ENCODE assay signal across 13 mouse cellular contexts in the genomic region with DNA sequence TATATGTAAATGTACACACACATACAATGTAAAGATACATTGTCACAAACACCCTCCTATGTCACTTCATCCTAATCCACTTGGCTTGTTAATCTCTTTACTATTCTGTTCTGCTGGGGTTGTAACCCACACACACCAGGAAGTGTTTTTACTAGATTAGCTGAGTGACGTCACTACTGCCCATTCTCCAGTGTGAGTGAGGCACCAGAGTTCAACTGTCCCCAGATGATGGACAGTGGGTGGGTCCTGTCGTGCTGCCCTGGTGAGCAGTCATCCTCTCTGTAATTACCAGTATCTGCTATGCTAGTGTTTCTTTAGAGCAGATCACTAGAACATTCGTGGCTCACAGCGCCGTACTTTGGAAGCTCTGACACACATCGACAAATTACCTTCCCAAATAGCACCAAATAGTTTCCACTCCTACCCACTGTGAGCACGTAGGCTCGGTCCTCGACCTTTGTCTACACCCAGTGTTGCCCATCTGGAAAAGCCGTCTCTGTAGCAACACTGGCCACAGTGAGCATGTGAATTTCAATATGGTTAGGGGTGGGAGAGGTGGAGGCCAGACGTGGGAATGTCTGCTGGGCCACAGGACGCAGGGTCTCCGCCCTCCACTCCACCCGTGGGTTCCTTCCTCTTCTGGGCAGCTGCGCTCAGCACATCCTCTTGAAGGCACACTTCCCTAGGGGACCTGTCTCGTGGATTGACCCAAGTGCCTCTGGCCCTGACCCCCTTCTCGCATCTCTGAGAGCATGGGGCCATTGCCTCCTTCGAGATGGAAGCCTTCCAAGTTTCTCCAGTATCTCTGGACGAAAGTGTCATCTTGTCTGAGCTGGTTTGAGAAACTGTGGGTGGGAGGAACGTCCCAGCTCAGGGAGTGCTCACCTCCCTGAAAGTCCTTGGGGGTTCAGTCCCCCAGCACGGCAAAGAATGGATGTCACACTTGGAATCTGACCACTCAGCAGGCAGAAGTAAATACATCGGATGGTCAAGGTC. TPM values are rescaled to one million over a fixed set of nuclear protein-coding genes. Genes with fewer than 3 reads are reported as not detected.
DNase-seq lines count a peak whose midpoint lies in the region; ATAC-seq and TF ChIP-seq lines count a peak whose summit lies in the region.
"Had no signal": no experiment of that assay in that cellular context is flagged by ENCODE, and none has a peak within 500 bp of the region (broad histone marks: within the 10 kb centered on the region; RNA-seq: fewer than 3 reads in every experiment).

No protein-coding gene starts in this region.

- TF ChIP-seq RAD21 in MEL (IDR thresholded peaks at IDR 0.05; ENCODE audit: low read depth, low read length): no peak

- no peak for TF ChIP-seq POLR2A in MEL (IDR thresholded peaks at IDR 0.05; ENCODE audit: control insufficient read depth in 1 of 2, insufficient read depth in 1 of 2, low read depth in 1 of 2, low read length in 2 of 2, poor library complexity in 1 of 2)
- no peak; the same call in 1 of the 2 replicates for TF ChIP-seq POLR2A in heart, adult 2 months (IDR thresholded peaks at IDR 0.05; ENCODE audit: insufficient read depth, low read depth, low read length)

- DNase-seq in kidney, postnatal 10 days: no peak
- peak; percentile 14 for DNase-seq in MEL (ENCODE audit: low read depth, low spot score)
- DNase-seq in heart, adult 2 months: peak; percentile 64 to 75
- peak; percentile 45 for DNase-seq in lung, postnatal 36 days
- no peak for DNase-seq in urinary bladder, postnatal 25 days (ENCODE audit: low spot score)
- no peak for DNase-seq in embryo, embryonic 9.5 days (ENCODE audit: extremely low spot score)
- DNase-seq in cerebellum, adult 18-20 months: no peak
- DNase-seq: layer of hippocampus, adult 9-11 months; thymus, postnatal 36 days had no signal

- intact Hi-C loops in heart, adult 2 months (cut with DNase I): no loop called here

- 0 out of 2 replicates have a peak overlapping the region, but pooled peaks have one; percentile 41 for H3K27ac ChIP-seq in kidney, embryonic 15.5 days
- no peak overlapping the region for H3K27ac ChIP-seq in MEL (ENCODE audit: control insufficient read depth, low read depth, low read length)
- peak overlapping the region; percentile 70 for H3K27ac ChIP-seq in heart, adult 2 months
- H3K27ac ChIP-seq: forebrain, embryonic 15.5 days; hindbrain, embryonic 12.5 days had no signal

- TF ChIP-seq EP300 in MEL (IDR thresholded peaks at IDR 0.05; ENCODE audit: low read depth in 1 of 2, low read length in 2 of 2): no peak
- peak; percentile 98 for TF ChIP-seq EP300 in heart, adult 2 months (IDR thresholded peaks at IDR 0.05; ENCODE audit: insufficient read depth, low read depth, low read length)

- ATAC-seq in kidney, embryonic 15.5 days (replicated peaks; ENCODE audit: low FRiP score): no peak
- ATAC-seq: forebrain, embryonic 15.5 days had no signal

- H3K4me1 ChIP-seq in kidney, embryonic 15.5 days: peaks cover 37% of the 10 kb centered on the region
- peaks cover 1 to 29% of the 10 kb centered on the region in 2 experiments for H3K4me1 ChIP-seq in MEL (ENCODE audit: control insufficient read depth in 1 of 2, insufficient read depth in 2 of 2, low read length in 2 of 2)
- peaks cover 15% of the 10 kb centered on the region for H3K4me1 ChIP-seq in heart, adult 2 months (ENCODE audit: control insufficient read depth, insufficient read depth, low read length)
- H3K4me1 ChIP-seq: forebrain, embryonic 15.5 days had no signal

- no peak overlapping the region for H3K9ac ChIP-seq in kidney, embryonic 15.5 days
- no peak overlapping the region for H3K9ac ChIP-seq in MEL (ENCODE audit: control insufficient read depth, low read depth, low read length, poor library complexity, severe bottlenecking)
- no peak overlapping the region for H3K9ac ChIP-seq in heart, adult 2 months (ENCODE audit: low read depth, low read length)
- H3K9ac ChIP-seq: forebrain, embryonic 15.5 days; hindbrain, embryonic 12.5 days had no signal

- H3K79me2 ChIP-seq in MEL (ENCODE audit: control insufficient read depth, insufficient read depth, low read length, poor library complexity): no peaks in the 10 kb centered on the region
- no peaks in the 10 kb centered on the region for H3K79me2 ChIP-seq in heart, adult 2 months (replicated peaks; ENCODE audit: control insufficient read depth, insufficient read depth, low read length)

- H3K9me3 ChIP-seq in kidney, embryonic 15.5 days (replicated peaks): 0 out of 2 replicates have a peak, but pooled peaks cover 3% of the 10 kb centered on the region
- H3K9me3 ChIP-seq in MEL (replicated peaks; ENCODE audit: insufficient read depth, low read length): no peaks in the 10 kb centered on the region
- H3K9me3 ChIP-seq: forebrain, embryonic 15.5 days had no signal

- no peaks in the 10 kb centered on the region for H3K36me3 ChIP-seq in kidney, embryonic 15.5 days
- H3K36me3 ChIP-seq in MEL (ENCODE audit: control insufficient read depth in 1 of 2, insufficient read depth in 2 of 2, low read length in 2 of 2): peaks cover 0 to 7% of the 10 kb centered on the region in 2 experiments; a peak in 2 of 4 replicates
- no peaks in the 10 kb centered on the region for H3K36me3 ChIP-seq in heart, adult 2 months (ENCODE audit: control insufficient read depth, insufficient read depth, low read length)
- H3K36me3 ChIP-seq: forebrain, embryonic 15.5 days; hindbrain, embryonic 12.5 days had no signal

- WGBS in kidney, embryonic 15.5 days: 56% methylated on average over 22 of the region's 22 CpGs
- WGBS in heart, adult 2 months: 35% methylated on average over 22 of the region's 22 CpGs

- no peak overlapping the region for H3K4me3 ChIP-seq in kidney, embryonic 15.5 days (replicated peaks)
- H3K4me3 ChIP-seq in MEL (ENCODE audit: control insufficient read depth in 1 of 2, insufficient read depth in 1 of 2, low read depth in 2 of 2, low read length in 2 of 2): no peak overlapping the region
- no peak overlapping the region for H3K4me3 ChIP-seq in heart, adult 2 months
- H3K4me3 ChIP-seq: forebrain, embryonic 15.5 days; hindbrain, embryonic 12.5 days had no signal

- no peaks in the 10 kb centered on the region for H3K27me3 ChIP-seq in kidney, embryonic 15.5 days
- no peaks in the 10 kb centered on the region for H3K27me3 ChIP-seq in MEL (ENCODE audit: control insufficient read depth in 1 of 2, insufficient read depth in 2 of 2, low read length in 2 of 2)
- H3K27me3 ChIP-seq in heart, adult 2 months (ENCODE audit: control insufficient read depth, insufficient read depth, low read length): no peaks in the 10 kb centered on the region
- H3K27me3 ChIP-seq: CH12.LX; forebrain, embryonic 15.5 days; hindbrain, embryonic 12.5 days had no signal

- no peak overlapping the region for H3K4me2 ChIP-seq in kidney, embryonic 15.5 days
- H3K4me2 ChIP-seq: forebrain, embryonic 15.5 days; hindbrain, embryonic 12.5 days had no signal

- no peak for TF ChIP-seq CTCF in MEL (IDR thresholded peaks at IDR 0.05 in 2 of 3, conservative IDR thresholded peaks at IDR 0.05 in 1 of 3; ENCODE audit: control insufficient read depth in 1 of 3, insufficient read depth in 1 of 3, low read depth in 2 of 3, low read length in 3 of 3, poor library complexity in 1 of 3, severe bottlenecking in 1 of 3)
- TF ChIP-seq CTCF in heart, adult 2 months (IDR thresholded peaks at IDR 0.05): peak; percentile 6; the same call in 1 of the 2 replicates

TF ChIP-seq in MEL, 35 proteins besides CTCF, POLR2A, EP300 and RAD21:
- no peak for TF ChIP-seq TCF12 (IDR thresholded peaks at IDR 0.05; ENCODE audit: low read depth, low read length)

RNA-seq across cellular contexts. Expression of gene Fam102a, which starts 28.2 kb away (rescaled TPM):
- 14.5 and 15.0 TPM in 2 replicates for polyA plus RNA-seq in kidney, embryonic 15.5 days (2015; fragmentation: Nextera tagmentation; extraction: Ambion mirVana)
- 1.5 and 2.4 TPM in 2 replicates for total RNA-seq in MEL (2012; rRNA removed)
- polyA plus RNA-seq in MEL (2012; ENCODE audit: insufficient read depth in 1 of 2, insufficient read length in 2 of 2, low read depth in 1 of 2, low replicate concordance in 2 of 2, missing spikeins in 1 of 2): 1 to 10 TPM in 1 of 2 experiments, not detected in 1; 1.8 TPM
- total RNA-seq in heart, adult 2 months (2021): 1 to 10 TPM; 7.0 to 7.1 TPM
- polyA plus RNA-seq in heart, adult 2 months (2012; rRNA removed): 9.2 and 10.6 TPM in 2 replicates

RNA-seq across cellular contexts. Expression of gene Slc25a25, which starts 55.7 kb away (rescaled TPM):
- 20.4 and 20.7 TPM in 2 replicates for polyA plus RNA-seq in kidney, embryonic 15.5 days (2015; fragmentation: Nextera tagmentation; extraction: Ambion mirVana)
- 28.1 and 32.5 TPM in 2 replicates for total RNA-seq in MEL (2012; rRNA removed)
- 10 to 100 TPM in 1 of 2 experiments, not detected in 1; 22.3 TPM for polyA plus RNA-seq in MEL (2012; ENCODE audit: insufficient read depth in 1 of 2, insufficient read length in 2 of 2, low read depth in 1 of 2, low replicate concordance in 2 of 2, missing spikeins in 1 of 2)
- 10 to 100 TPM in 1 of 2 experiments, 1 to 10 TPM in 1; 8.5 to 10.1 TPM for total RNA-seq in heart, adult 2 months (2021)
- 5.7 and 7.3 TPM in 2 replicates for polyA plus RNA-seq in heart, adult 2 months (2012; rRNA removed)

RNA-seq across cellular contexts. Expression of gene Naif1, which starts 56.7 kb away (rescaled TPM):
- polyA plus RNA-seq in kidney, embryonic 15.5 days (2015; fragmentation: Nextera tagmentation; extraction: Ambion mirVana): 6.3 and 6.8 TPM in 2 replicates
- 4.4 and 4.9 TPM in 2 replicates for total RNA-seq in MEL (2012; rRNA removed)
- 1 to 10 TPM in 1 of 2 experiments, not detected in 1; 8.5 TPM for polyA plus RNA-seq in MEL (2012; ENCODE audit: insufficient read depth in 1 of 2, insufficient read length in 2 of 2, low read depth in 1 of 2, low replicate concordance in 2 of 2, missing spikeins in 1 of 2)
- 1 to 10 TPM; 2.8 to 3.4 TPM for total RNA-seq in heart, adult 2 months (2021)
- 3.7 and 4.6 TPM in 2 replicates for polyA plus RNA-seq in heart, adult 2 months (2012; rRNA removed)

Comparison
In these comparisons a context has a peak if more than half of its experiments do, and no peak if none do; other contexts are left out.
1. DNase-seq: peak in MEL (single experiment), heart, adult 2 months (2 of 2) and lung, postnatal 36 days (single experiment); none in kidney, postnatal 10 days (single experiment), urinary bladder, postnatal 25 days (single experiment), embryo, embryonic 9.5 days (single experiment) and cerebellum, adult 18-20 months (0 of 2).